Mouse (Mus musculus) forebrain, embryonic 14.5 days (tissue): ENCODE measurements around the gene Qsox2. TPM values are rescaled to one million over a fixed set of nuclear protein-coding genes. Genes with fewer than 3 reads are reported as not detected.
A peak's percentile ranks its signal among the peaks of the same experiment; 100 is the strongest.

Source experiments
- ATAC-seq: fragments of 200-750 bp; cut with Nextera tagmentation; 2 replicates; pipeline ENCODE4 v1.8.0; 2017; ENCODE audit warnings: mild to moderate bottlenecking, moderate library complexity
- DNase-seq: peaks from one replicate; pipeline ENCODE4 v3.0.0-alpha.2; 2015; ENCODE audit warnings: low spot score
- H3K27ac ChIP-seq: fragments of 300-500 bp; sonication (generic); 2 replicates; pipeline ENCODE4 v1.5.1; 2014; ENCODE audit warnings: low read depth, mild to moderate bottlenecking, control low read depth, low read length, moderate library complexity
- H3K27me3 ChIP-seq: fragments of 300-500 bp; sonication (generic); replicated peaks from 2 replicates; pipeline ENCODE4 v1.6.1; 2014; ENCODE audit warnings: low read length, control low read depth, mixed read lengths; ENCODE audit not compliant: control insufficient read depth, insufficient read depth
- H3K36me3 ChIP-seq: fragments of 300-500 bp; sonication (generic); 2 replicates; pipeline ENCODE4 v1.6.1; 2014; ENCODE audit warnings: low read length, control low read depth; ENCODE audit not compliant: control insufficient read depth, insufficient read depth
- H3K4me1 ChIP-seq: fragments of 300-500 bp; sonication (generic); 2 replicates; pipeline ENCODE4 v1.6.1; 2014; ENCODE audit warnings: antibody characterized with exemption, low read length, control low read depth; ENCODE audit not compliant: control insufficient read depth, insufficient read depth
- H3K4me2 ChIP-seq: fragments of 300-500 bp; sonication (generic); 2 replicates; pipeline ENCODE4 v1.6.1; 2014; ENCODE audit warnings: mild to moderate bottlenecking, control low read depth, low read length
- H3K4me3 ChIP-seq: fragments of 300-500 bp; sonication (generic); 2 replicates; pipeline ENCODE4 v1.5.1; 2014; ENCODE audit warnings: low read depth, low read length, control low read depth
- H3K9ac ChIP-seq: fragments of 300-500 bp; sonication (generic); 2 replicates; pipeline ENCODE4 v1.6.1; 2014; ENCODE audit warnings: mild to moderate bottlenecking, low read length, control low read depth, moderate library complexity
- H3K9me3 ChIP-seq: fragments of 300-500 bp; sonication (generic); replicated peaks from 2 replicates; pipeline ENCODE4 v1.6.1; 2016; ENCODE audit warnings: low read length, control low read depth, mixed read lengths; ENCODE audit not compliant: control insufficient read depth
- WGBS: fragments of 180-500 bp; shearing (Covaris S2); extraction: QIAGEN DNeasy Blood & Tissue Kit; methylation state at CpG from one replicate; pipeline ENCODE4 v1.1.7; 2014; 5-methylcytosine and 5-hydroxymethylcytosine counted together
- polyA plus RNA-seq: library from polyadenylated mRNA; unstranded; fragments of >200 nt; fragmentation: Nextera tagmentation; extraction: Ambion mirVana; gene quantifications from 2 replicates; pipeline ENCODE4 v1.2.1, GENCODE M21; 2014

Gene Qsox2
- polyA plus RNA-seq, 1 experiment from 2014 or later = 10.6 TPM

DNA sequence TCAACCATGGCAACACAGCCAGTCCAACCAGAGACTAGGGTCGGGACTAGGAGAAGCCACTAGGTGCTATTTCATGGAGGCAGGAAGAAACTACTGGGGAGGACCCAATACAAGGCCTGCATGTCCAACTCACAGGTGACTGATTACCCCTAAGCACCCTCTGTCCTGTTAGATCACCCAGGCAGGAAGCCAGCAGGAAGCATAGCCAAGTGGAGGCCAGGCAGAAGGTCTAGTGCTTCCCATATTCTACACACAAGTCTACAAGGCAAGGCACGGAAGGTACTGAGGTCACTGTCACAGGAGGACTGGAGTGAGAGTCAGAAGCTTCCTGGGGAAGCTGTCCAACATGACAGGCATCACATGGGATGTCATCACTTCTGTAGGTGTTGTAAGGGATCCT is 2.6 kb downstream of the Qsox2 start:
- Histone ChIP-seq H3K9ac (no peak overlapping the region), H3K4me2 (no peak overlapping the region), H3K27ac (no peak overlapping the region), H3K27me3 (no peaks in the 10 kb centered on the region), H3K36me3 (0 out of 2 replicates have a peak, but pooled peaks cover 2% of the 10 kb centered on the region), H3K4me1 (peaks cover 5% of the 10 kb centered on the region; the same call in 1 of the 2 replicates), H3K4me3 (no peak overlapping the region), H3K9me3 (no peaks in the 10 kb centered on the region)
- 94% methylated on average over 2 of the region's 2 CpGs for WGBS
- no peak for ATAC-seq
- DNase-seq = no peak

DNA sequence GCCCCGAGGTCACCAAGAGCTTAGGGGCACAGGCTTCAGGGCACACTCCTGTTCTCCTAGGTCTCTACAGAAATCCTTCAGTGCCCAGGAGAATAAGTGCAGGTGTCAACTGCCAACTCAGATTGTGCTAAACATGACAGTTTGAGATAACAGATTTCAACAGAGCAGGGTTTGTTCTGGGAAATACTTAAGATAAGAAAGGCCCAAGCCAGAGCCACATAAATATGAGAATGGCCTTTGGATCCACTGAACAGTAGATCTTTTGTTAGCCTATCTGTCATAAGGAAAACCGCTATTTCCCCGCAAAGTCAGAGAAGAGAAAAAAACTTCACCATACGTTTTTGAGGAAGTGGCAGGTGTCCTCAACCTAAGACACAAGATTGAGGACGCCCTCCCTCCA is 3.1 kb downstream of the Qsox2 start:
- Histone ChIP-seq H3K4me2 (no peak overlapping the region), H3K27ac (no peak overlapping the region), H3K27me3 (no peaks in the 10 kb centered on the region), H3K36me3 (0 out of 2 replicates have a peak, but pooled peaks cover 2% of the 10 kb centered on the region), H3K4me3 (no peak overlapping the region), H3K9ac (no peak overlapping the region), H3K4me1 (peaks cover 5% of the 10 kb centered on the region; the same call in 1 of the 2 replicates), H3K9me3 (no peaks in the 10 kb centered on the region)
- ATAC-seq (no peak), DNase-seq (no peak)
- WGBS = 87% methylated on average over 5 of the region's 5 CpGs

DNA sequence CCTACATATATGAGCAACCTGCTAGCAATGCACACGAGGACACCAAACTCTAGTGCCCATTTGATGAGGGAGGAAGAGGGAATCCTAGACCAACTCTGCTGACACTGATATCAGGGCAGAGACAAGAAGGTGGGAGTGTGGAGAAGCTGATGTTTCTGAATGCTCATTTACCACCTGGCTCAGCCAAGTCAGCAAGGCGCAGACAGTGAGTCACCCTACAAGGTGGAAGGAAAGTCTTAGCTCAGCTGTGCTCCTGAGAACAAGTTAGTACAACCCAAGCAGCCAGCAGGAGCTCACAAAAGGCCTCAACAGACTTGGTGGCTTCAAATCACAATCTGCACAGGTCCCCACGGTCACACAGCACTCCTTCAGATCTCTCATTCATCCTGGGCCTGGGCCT is 6.0 kb downstream of the Qsox2 start:
- Histone ChIP-seq H3K4me2 (no peak overlapping the region), H3K9ac (no peak overlapping the region), H3K4me3 (no peak overlapping the region), H3K9me3 (no peaks in the 10 kb centered on the region), H3K27me3 (no peaks in the 10 kb centered on the region), H3K27ac (no peak overlapping the region), H3K36me3 (0 out of 2 replicates have a peak, but pooled peaks cover 2% of the 10 kb centered on the region), H3K4me1 (peaks cover 2% of the 10 kb centered on the region; the same call in 1 of the 2 replicates)
- no peak for ATAC-seq
- WGBS = 80% methylated on average over 3 of the region's 3 CpGs
- no peak for DNase-seq

DNA sequence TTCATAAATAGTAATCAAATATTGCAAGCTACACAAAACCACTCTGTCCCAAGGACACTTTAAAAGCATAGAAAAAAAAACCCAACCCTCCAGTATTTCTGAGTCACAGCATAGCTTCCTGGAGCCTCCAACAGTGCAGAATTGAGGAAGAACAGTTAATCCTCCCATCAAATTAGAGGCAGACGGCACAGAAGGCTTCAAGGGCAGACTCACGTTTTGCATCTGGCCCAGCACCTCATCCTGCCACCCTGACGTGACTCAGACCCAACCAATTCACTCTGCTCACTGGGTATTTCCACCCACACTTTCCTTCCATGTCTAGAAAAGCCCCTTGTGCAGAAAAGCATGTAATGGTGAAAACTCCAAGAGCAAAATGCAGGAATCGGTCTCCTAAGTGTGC is 7.1 kb downstream of the Qsox2 start:
- no peak overlapping the region for H3K4me2 ChIP-seq
- H3K4me3 ChIP-seq = no peak overlapping the region
- no peaks in the 10 kb centered on the region for H3K27me3 ChIP-seq
- no peaks in the 10 kb centered on the region for H3K4me1 ChIP-seq
- H3K9ac ChIP-seq = no peak overlapping the region
- no peak for DNase-seq
- no peak overlapping the region for H3K27ac ChIP-seq
- ATAC-seq = no peak
- H3K9me3 ChIP-seq = no peaks in the 10 kb centered on the region
- WGBS = 68% methylated on average over 4 of the region's 4 CpGs
- 0 out of 2 replicates have a peak, but pooled peaks cover 4% of the 10 kb centered on the region for H3K36me3 ChIP-seq

DNA sequence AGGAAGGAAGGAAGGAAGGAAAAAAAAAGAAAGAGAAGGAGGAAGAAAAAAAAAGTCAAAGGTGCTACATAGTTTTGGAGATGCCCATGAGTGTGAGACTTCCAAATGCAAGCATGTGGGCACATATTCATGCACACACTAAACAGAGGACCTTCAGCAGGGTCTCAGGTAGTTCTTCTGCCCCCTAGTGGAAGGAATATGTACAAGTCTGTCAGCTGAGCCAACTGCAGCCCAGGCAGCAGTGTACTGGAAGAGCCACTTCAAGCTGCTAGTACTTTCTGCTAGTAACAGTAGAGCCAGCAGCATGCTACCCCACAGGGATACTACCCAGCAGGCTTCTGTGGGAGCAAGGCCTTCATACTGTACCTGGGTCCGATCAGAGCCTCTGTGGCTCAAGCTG is 9.5 kb downstream of the Qsox2 start:
- DNase-seq = peak; percentile 92
- ATAC-seq = peak; percentile 83
- WGBS = 80% methylated on average over 1 of the region's 1 CpGs
- Histone ChIP-seq H3K4me1 (no peaks in the 10 kb centered on the region), H3K9me3 (no peaks in the 10 kb centered on the region), H3K36me3 (peaks cover 27% of the 10 kb centered on the region), H3K4me3 (no peak overlapping the region), H3K9ac (no peak overlapping the region), H3K27me3 (no peaks in the 10 kb centered on the region), H3K4me2 (no peak overlapping the region), H3K27ac (no peak overlapping the region)

DNA sequence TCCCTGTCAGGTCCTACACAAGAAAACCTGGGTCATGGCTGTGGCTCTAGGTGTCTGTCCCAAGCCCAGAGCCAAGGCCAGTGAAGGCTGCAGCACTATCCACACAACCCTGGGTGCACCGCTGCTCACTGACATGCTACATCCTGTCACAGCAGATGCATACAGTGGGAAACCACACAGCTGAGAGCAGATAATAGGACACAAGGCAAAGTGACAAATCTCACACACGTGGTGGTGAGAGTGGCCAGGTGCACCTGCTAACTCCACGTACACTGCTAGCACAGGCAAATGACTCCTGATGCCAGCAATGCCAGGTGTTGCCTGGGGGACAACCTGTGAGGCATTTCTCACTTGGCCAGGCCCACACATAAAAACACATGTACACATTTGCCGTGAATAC is 12.1 kb downstream of the Qsox2 start:
- H3K9ac ChIP-seq = no peak overlapping the region
- DNase-seq (no peak), ATAC-seq (no peak)
- 75% methylated on average over 4 of the region's 4 CpGs for WGBS
- no peaks in the 10 kb centered on the region for H3K27me3 ChIP-seq
- no peak overlapping the region for H3K4me3 ChIP-seq
- H3K4me2 ChIP-seq = no peak overlapping the region
- H3K27ac ChIP-seq = no peak overlapping the region
- peaks cover 49% of the 10 kb centered on the region for H3K36me3 ChIP-seq
- no peaks in the 10 kb centered on the region for H3K9me3 ChIP-seq
- no peaks in the 10 kb centered on the region for H3K4me1 ChIP-seq

DNA sequence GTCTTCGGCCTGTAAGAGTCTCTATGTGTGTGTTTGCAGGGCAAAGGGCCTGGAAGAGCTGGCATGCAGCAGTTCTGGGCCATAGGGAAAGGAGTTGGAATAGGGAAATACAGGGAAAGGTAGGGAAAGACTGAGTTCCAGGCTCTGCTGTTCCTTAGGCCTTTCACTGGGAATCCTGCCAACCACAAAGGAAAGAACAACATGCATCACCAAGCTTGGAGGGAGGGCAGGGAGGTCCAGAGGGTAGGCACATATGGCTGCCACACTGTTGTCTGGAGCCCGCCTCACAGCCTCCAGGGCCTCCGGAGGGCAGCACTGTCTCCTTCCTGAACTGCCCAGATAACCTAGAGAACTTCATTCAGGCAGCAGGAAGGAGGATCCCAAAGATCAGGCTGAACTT is 13.4 kb downstream of the Qsox2 start:
- Histone ChIP-seq H3K36me3 (peaks cover 62% of the 10 kb centered on the region), H3K27me3 (no peaks in the 10 kb centered on the region), H3K9me3 (no peaks in the 10 kb centered on the region), H3K4me2 (no peak overlapping the region), H3K9ac (no peak overlapping the region), H3K27ac (no peak overlapping the region), H3K4me1 (no peaks in the 10 kb centered on the region), H3K4me3 (no peak overlapping the region)
- no peak for DNase-seq
- WGBS = 86% methylated on average over 3 of the region's 3 CpGs
- ATAC-seq = no peak

DNA sequence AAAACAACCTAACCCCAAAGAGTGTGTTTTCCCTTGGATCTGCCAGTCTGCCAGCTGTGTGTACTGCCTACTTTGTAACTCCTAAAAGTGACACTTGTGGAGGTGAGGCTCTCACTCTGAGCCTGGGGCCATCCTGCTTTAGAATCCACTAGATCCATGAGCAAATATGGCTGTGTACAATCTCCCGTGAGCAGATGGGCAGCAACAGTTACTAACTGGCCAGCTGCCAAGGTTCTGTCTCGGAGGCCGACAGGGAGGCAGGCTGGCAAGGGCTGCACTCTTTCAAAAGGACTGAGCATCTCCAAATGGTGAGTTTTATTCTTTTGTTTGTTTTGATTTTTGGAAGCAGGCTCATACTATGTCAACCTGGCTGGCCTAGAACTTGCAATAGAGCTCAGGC is 22.8 kb downstream of the Qsox2 start:
- Histone ChIP-seq H3K4me2 (no peak overlapping the region), H3K4me1 (peaks cover 10% of the 10 kb centered on the region), H3K27me3 (no peaks in the 10 kb centered on the region), H3K27ac (0 out of 2 replicates have a peak overlapping the region, but pooled peaks have one; percentile 14), H3K9ac (no peak overlapping the region), H3K9me3 (no peaks in the 10 kb centered on the region), H3K36me3 (peaks cover 77% of the 10 kb centered on the region), H3K4me3 (no peak overlapping the region)
- ATAC-seq (peak; percentile 81), DNase-seq (peak; percentile 85)
- WGBS = 8% methylated on average over 3 of the region's 3 CpGs

DNA sequence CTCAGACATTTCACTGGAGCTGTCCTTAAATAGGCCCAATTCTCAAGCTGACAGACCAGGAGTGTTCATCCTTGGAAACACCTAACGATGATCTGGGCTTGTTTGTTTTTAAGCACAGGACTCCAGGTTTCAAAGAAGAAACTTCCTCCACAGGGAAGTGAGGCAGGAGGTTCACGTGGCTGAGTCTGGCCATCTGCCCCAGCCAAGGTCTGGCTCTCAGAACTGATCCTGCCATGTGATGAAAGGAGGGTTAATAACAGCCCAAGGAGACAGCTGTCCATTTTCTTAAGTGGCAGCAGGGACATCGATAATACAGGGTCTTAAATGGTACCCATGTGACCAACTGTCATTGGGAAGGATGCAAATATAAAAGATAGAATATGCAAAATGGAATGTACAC is 27.8 kb downstream of the Qsox2 start:
- Histone ChIP-seq H3K4me2 (no peak overlapping the region), H3K27me3 (peaks cover 35% of the 10 kb centered on the region), H3K9ac (no peak overlapping the region), H3K4me1 (peaks cover 18% of the 10 kb centered on the region), H3K27ac (no peak overlapping the region), H3K9me3 (no peaks in the 10 kb centered on the region), H3K36me3 (peaks cover 41% of the 10 kb centered on the region), H3K4me3 (no peak overlapping the region)
- no peak for DNase-seq
- 62% methylated on average over 3 of the region's 3 CpGs for WGBS
- no peak for ATAC-seq
